Mouse (Mus musculus): Measurements from ENCODE around the gene Ccr7.

Gene Ccr7

GRCm38 (mm10) chr11:99137385-99137784 lies 17.5 kb downstream of the Ccr7 start:
- DNase-seq (ENCODE audit: low read depth), result no peak

DNA sequence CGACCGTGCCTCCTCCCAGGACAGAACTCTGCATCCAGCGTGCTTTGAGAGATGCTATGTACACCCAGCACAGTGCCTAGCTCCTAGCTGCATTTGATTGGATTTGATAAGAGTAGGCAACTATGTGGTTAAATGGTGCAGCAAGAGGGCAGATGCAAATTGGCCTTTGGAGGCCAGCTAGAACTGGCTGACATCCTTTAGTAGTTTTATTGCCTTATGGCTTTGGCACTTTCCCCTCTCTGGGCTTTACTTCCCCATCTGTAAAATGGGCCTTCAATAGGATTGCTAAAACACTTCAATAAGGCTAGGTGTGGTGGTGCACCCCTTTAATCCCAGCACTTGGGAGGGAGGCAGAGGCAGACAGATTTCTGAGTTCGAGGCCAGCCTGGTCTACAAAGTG lies 17.9 kb downstream of the Ccr7 start:
- no peak for DNase-seq (ENCODE audit: low read depth)

- DNase-seq (ENCODE audit: low read depth), result peak; percentile 62
These were observed 18.5 kb downstream of the Ccr7 start for GRCm38 (mm10) chr11:99136361-99136760.

- no peak for DNase-seq (ENCODE audit: low read depth)
These were observed 19.8 kb downstream of the Ccr7 start for GRCm38 (mm10) chr11:99135047-99135440.

DNA sequence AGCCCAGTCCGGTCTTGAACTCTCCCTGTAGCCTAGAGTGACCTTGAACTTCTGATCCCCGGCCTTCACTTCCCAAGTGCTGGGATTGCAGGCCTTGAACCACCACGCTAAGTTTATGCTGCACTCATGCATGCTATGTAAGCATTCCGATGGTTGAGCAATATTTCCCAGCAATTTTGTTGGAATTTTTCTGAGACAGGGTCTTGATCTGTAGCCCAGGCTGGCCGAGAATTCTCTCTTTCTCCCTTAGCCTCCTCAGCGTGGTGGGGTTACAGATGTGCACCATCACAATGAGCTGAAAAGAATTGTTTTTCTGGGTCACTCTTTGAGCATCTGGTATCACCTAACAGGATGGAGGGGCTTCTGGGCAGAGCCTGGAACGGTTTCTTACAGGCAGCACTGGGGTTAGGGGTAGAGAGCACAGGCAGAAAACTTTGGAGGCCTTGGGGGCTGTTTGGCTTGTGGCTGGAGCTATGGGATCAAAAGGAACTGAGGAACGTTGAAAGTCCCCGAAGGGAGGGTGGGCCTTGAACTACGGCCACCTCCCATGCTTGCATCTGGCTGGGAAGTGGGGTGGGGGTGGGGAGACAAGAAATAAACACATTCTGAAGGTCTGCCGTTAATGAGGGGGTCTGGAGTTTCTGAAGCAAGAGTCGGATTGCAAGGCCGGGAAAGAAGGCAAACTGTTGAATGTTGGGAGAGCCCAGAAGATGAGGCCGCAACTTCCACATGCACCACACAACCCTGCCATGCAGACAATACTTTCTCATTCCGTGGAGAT lies 20.4 kb downstream of the Ccr7 start:
- DNase-seq (ENCODE audit: low read depth), result no peak

DNA sequence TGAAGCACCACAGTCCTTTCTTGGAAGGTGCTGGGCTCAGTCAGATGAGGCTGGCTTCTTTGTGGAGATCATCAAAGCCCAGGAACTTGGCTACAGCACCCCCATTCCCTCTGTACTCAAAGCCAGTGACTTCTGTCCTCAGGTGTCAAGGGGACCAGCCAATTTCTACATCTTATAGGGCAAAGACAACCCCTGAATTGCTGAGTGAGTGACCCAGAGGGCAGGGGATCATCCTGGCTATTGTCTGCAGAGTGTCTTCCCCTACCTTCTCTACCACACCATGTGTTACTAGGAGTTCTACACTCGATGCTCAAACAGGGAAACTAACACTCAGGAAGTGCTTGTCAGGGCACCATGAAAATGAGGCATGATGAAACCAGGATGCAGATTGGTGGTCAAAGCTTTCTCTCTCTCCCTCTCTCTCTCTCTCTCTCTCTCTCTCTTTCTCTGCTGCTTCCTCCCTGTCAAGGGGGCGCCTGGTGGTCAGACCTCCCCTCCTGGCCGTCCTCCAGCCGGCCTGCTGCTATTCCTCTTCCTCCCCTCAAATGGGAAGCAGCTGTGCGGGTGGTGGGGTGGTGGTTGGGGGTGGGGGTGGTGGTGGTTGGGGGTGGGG lies 21.5 kb downstream of the Ccr7 start:
- DNase-seq (ENCODE audit: low read depth), result peak; percentile 40

GRCm38 (mm10) chr11:99132091-99132730 lies 22.7 kb downstream of the Ccr7 start:
- DNase-seq (ENCODE audit: low read depth), result peak; percentile 83

DNA sequence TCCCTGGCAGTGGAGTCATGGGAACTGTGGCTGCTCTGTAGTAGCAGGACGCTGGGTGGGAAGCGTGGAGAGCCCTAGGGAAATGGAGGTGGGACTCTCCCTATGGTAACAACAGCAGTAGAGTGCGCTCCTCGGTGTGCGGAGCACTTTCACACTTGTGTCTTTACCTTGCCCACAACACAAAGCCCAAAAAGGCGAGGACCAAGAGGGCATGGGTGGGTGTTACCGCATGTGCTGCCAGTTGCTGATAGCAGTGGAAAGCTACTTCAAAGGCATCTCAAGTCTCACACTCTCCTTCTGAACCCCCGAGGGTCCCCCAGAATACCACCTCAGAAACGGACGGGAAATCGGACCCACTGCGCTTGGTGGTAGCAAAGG lies 23.4 kb downstream of the Ccr7 start:
- peak; percentile 68 for DNase-seq (ENCODE audit: low read depth)

- peak; percentile 73 for DNase-seq (ENCODE audit: low read depth)
These were observed 24.0 kb downstream of the Ccr7 start for GRCm38 (mm10) chr11:99130736-99131462.

- DNase-seq (ENCODE audit: low read depth), result no peak
These were observed 25.6 kb downstream of the Ccr7 start for GRCm38 (mm10) chr11:99129287-99129686.

DNA sequence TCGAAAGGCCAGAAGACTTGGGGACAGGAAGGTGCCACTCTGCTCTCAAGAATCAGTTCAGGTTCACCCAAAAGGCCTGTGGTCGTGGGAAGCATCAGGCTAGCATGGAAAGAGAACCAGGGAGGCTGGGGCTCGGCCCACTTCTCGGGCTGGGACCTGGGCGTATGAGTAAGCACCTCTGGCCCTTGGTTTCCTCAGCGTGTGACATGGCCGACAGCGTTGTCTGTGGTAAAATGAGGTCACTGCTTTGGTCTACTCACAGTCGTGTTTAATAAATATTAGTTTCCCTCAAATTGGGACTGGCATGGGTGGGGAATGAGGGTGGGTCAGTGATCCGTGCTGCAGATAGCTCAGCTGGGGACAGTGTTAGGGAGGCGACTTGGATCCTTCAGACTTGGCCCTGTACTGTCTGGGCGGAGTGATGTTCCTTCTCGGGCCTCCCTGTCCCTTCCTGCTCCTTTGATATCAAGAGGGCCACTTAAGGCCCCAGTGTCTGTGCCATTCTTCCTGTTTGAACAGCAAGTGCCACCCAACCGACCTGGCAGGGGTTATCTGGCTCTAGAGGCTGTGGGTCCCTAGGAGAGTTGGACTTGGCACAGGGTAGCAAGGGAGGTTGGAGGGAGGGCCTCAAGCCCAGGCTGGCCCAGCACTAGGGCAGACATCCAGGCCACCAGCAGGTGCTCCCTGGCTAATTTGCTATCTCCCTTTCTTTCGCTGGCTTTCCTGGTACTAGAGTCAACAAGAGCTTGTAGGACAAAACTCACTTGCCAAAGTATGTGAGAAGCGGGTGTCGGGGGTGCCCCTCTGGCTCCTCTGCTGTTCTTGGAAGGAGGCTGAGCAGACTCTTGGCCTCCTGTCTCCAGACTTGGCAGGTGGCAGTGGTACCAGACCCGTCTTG lies 26.8 kb downstream of the Ccr7 start:
- no peak for DNase-seq (ENCODE audit: low read depth)

GRCm38 (mm10) chr11:99126482-99127253 lies 28.2 kb downstream of the Ccr7 start:
- no peak for DNase-seq (ENCODE audit: low read depth)

DNA sequence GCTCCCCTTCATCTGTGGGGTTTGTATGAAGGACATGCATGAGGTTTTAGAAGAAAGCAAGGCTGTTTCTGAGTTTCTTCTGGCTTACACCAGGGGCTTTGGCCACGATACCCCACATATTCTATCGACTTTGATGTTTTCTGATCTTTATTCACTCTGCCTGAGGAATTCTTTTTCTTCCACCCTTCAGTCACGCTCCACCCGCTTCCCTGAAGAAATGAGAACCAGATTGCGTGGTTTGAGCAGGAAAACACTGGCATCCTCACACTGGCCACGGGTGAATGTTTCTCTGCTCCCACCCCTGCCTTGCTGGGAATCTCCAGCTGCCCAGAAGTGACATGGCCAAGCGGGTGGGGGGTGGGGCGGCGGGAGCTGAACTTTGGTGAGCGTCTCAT lies 30.2 kb downstream of the Ccr7 start:
- no peak for DNase-seq (ENCODE audit: low read depth)

- DNase-seq (ENCODE audit: low read depth), result peak; percentile 91
These were observed 30.8 kb downstream of the Ccr7 start for GRCm38 (mm10) chr11:99123977-99124634.

DNA sequence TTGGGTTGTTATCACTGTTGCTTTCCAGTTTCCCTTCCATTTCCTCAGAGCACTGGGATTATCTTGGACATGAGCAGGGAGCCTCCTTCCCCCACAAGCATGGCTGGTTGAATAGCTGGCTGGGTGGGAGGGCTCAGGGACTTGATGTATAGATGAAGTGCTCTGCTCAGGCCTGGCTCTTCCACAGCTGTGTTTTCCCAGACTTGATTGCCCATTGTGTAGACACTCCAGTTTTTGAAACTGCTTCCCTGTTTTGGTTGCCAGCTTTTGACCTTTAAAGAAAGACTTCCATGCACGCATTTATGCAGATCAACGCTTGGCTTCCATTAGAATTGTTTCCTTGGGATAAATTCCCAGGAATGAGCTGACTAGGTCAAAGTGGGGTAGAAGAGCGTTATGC lies 32.2 kb downstream of the Ccr7 start:
- DNase-seq (ENCODE audit: low read depth), result no peak

DNA sequence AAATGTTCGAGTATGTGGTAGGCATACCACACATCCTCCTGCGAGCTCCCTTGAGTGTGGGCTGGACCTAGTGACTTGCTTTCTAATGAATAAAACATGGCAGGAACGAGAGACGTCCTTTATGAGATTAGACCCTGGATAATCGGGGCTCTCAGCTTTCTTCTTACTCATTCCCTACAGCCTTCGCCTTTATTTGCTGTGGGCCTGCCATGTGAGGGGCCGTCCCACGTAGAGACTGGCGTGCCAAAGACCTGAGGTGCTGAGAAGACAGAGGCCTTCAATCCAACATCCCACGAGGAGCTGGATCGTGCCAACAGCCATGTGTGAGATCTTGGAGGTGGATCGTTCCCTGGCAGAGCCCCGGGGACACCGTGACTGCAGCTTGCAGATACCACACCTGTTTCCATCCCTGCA lies 33.7 kb downstream of the Ccr7 start:
- DNase-seq (ENCODE audit: low read depth), result no peak

DNA sequence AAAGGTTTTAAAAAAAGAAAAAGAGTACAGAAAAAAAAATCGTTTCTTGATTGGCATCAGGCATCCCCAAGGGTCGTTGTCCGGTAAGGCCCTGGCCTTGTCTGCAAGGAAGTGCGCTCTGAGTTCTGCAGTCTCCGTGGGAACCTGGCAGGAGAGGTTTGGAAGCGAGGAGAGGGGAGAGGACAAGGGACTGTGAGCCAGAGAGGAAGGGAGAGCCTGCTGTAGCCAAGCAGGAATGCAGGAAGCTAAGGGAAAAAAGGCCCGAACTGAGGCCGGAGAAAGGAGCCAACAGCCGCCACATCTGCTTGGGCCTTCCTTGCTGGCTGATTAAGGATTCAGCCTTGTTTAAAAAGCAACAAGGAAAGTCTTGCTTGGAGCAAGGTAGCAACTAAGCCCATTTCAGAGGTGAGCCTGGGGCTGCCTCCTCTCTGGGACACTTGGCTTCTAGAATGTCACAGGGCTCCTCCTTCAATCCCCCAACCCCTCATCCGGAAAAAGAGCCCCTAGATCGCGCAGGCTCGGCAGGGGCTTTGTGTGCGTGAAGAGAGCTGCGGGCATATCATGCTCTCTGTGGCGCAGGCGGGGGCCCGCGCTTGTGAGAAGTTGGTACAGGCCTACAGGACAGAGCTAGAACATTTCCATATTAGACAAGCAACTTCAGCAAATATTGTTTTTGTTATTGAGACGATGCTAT lies 34.2 kb downstream of the Ccr7 start:
- DNase-seq (ENCODE audit: low read depth), result no peak

DNA sequence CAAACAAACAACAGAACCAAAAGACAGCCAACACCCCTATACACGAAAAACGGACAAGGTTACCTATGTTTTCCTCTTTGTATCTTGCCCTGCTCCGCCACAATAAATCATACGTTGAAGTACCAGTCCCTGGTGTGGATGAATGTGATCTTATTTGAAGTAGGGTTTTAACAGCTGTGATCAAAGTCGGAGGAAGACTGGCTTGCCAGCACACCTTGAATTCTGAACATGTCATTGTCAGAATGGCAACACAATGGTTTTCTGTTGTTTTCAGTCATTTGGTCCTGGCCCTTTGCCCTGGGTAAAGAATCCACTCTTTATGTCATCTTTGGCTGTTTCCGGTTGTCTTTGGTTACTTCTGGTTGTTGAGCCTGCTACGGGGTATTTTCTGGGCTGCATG lies 35.9 kb downstream of the Ccr7 start:
- no peak for DNase-seq (ENCODE audit: low read depth)

DNA sequence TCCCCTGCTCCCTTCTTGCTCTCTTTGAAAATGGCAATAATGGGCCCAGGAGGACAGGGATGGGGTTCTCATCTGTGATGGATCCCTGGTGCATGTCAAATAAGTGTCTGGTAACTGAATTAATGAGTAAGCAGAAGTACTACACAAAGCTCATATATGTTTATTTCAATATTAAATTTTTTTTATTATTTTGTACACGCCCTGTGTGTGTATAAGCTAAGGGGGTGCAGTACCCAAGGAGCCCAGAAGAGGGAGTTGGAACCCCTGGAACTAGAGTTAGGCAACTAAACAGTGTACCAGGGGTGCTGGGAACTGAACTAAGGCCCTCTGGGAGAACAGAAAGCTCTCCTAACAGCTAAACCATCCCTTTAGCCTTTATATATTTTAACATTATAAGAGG lies 36.5 kb downstream of the Ccr7 start:
- DNase-seq (ENCODE audit: low read depth), result no peak

DNA sequence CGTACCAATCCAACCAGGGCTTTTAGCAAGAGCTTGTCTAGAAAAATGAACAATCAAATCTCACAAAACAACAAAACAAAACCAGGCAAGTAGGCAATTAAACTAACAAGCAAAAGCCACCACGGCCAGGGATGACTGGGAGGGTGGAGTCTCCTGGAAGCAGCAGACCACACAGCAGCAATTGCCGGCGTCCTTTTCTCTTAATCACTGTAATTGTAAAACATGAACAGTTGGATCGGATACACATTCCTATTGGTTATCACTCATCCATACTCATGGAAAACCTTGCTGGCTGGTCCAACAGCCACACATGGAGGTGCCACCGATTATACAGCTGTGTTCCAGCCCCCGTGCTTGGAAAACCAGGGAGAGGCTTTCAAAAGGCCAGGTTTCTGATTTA lies 37.0 kb downstream of the Ccr7 start:
- no peak for DNase-seq (ENCODE audit: low read depth)
